Mouse (Mus musculus) erythroblast, adult 5-6 weeks (primary cell): ENCODE measurements around the gene Stkld1. TPM values are rescaled to one million over a fixed set of nuclear protein-coding genes. Genes with fewer than 3 reads are reported as not detected.
"Not testable (repeated sequence)": the region's sequence is repeated elsewhere in the genome, so short reads cannot be mapped to it uniquely, and the experiment has no call there.

Experiments
- ATAC-seq: replicated peaks from 2 replicates; pipeline ENCODE4 v1.8.0; 2016; ENCODE audit warnings: moderate number of reproducible peaks, mild to moderate bottlenecking, moderate TSS enrichment, inconsistent platforms; ENCODE audit not compliant: poor library complexity, low FRiP score, severe bottlenecking
- total RNA-seq, 2 experiments: library from RNA; stranded (forward) in 1 of 2; stranded (reverse) in 1 of 2; fragments of 150-400 nt in 1 of 2; fragments of 200-764, 138-1000 nt in 1 of 2; gene quantifications; 2 replicates each; pipeline versions ENCODE4 v1.2.3 to v1.2.4; 2015 to 2017; ENCODE audit warnings: low replicate concordance in 2 of 2

Gene Stkld1
- not detected in 2 replicates for total RNA-seq (2015; ENCODE audit: low replicate concordance)
- total RNA-seq (2017; ENCODE audit: low replicate concordance) = not detected in 2 replicates

DNA sequence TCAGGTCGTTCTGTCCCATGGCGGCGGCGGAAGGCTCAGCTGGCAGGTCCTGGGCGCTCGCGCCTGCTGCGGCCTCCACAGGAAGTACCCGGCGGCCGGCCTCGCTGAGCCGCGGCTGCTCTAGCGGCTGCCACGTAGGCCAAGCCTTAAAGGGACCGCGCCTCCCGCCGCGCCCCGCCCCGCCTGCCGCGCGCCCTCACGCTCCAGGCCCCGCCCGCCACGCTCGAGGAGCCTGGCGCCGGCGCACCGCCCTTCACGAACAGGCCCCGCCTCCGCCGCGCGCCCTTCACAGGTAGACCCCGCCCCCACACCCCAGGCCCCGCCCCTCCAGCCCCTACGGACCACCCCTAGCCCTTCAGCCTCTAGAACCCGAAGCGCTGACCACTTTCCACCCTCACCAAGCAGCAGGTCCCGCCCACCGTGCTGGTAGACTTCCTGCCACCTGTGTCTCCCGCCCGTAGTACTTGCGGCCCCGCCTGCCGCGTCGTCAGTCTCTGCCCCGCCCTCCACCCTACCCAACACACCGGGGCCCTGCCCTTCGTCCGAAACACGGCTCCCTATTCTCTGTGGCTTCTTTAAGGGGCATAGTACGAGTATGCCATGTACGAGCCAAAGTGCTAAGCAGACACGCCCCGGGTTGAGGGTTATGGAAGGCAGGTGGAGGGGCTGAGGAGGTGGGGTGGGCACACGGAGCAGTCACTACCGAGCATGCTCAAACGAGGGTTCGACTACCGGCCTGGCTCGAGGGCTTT lies at the start of gene Stkld1, which contains the start of gene Surf4:
Gene Stkld1 (plus strand): TSS at position 744 of the 752 bp plus-strand sequence.
Gene Surf4 (minus strand): TSS at position 625 of the 752 bp plus-strand sequence.
- peak; percentile 87 for ATAC-seq

DNA sequence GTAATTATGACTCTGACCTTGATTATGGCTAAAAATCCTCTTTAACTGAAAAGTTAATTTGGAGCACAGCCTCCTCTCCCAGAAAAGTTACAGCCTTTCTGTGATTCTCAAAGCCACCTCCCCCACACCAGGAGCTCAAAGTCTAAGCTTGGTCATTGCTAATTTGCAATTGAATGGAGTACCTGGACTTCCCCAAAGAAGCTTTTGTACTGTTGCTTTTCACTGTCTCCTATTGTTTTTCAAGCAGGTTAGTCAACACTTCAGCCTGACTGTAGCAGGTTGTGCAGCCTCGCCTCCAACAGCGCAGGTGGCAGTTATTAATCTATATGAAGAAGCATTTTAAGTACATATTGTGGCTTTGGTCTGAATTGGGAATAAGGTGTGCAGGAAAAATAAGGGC lies 48.3 kb upstream of the Stkld1 start:
- ATAC-seq = not testable (repeated sequence)

DNA sequence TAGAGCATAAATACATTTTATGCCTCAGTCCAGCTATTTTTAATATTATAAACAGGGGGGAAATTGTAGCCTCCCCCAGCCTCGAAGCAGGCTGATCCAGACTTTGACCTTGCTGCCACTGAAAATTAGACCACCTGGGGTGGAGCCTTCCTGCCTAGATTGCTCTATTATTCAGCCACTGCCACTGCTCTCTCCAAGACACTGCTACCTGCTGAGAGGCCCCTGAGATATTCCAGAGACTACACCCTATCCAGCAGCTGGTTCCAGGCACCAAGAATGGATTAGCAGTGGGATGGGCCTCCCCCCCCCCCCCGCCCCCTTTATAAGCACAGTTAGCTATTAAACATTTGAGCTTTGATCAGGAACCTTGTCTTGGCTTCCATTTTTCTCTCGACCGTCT lies 47.7 kb upstream of the Stkld1 start:
- not testable (repeated sequence) for ATAC-seq

DNA sequence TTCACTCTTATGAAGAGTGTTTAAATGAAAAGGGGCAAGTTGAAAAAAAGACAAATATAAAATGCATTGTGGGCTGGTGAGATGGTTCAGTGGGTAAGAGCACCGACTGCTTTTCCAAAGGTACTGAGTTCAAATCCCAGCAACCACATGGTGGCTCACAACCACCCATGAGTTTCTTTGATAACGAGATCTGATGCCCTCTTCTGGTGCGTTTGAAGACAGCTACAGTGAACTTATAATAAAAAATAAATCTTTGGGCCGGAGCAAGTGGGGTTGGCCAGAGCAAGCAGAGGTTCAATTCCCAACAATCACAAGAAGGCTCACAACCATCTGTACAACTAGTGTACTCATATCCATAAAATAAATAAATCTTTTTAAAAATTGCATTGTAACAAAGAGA lies 37.9 kb upstream of the Stkld1 start:
- no peak for ATAC-seq

DNA sequence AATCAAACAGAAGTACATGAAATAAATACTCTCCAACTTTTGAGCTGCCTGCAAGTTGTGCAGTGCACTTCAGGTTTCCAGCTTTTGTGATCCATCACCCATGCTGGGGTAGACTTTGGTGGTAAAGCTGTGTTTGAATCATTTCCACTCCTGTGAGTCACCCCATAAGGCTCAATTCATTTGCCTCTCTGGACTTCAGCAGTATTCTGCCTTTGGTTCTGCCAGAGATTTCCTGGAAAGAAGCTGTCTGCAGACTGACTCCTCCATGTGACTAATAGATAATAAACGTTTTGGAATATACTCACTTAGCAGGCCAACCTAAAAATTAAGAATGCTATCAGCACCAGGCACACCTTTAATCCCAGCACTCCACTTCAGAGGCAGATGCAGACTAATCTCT lies 33.1 kb upstream of the Stkld1 start:
- no peak for ATAC-seq

DNA sequence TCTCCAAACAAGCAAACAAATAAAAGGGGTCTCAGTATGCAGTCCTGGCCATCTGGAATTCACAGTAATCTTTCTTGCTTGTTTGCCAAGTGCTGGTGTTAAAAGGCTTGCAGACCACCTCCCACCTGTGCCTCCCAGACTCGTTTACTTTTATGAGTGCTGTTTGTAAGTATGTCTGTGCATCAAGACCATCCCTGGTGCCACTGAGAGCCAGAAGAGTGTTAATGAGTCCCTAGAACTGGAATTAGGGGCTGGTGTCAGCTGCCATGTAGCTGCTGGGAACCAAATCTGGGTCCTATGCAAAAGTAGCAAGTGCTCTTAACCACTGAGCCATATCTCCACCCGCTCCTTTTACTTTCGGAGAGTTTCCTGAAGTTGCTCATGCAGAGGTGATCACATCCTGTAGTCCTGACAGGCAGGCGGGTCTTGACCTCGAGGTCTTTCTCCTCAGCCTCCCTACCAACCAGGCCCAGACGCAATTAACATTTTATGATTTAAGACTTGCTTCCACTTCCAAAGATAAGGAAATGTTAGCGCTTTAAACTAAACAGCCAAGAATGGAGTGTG lies 31.9 kb upstream of the Stkld1 start:
- ATAC-seq = no peak

DNA sequence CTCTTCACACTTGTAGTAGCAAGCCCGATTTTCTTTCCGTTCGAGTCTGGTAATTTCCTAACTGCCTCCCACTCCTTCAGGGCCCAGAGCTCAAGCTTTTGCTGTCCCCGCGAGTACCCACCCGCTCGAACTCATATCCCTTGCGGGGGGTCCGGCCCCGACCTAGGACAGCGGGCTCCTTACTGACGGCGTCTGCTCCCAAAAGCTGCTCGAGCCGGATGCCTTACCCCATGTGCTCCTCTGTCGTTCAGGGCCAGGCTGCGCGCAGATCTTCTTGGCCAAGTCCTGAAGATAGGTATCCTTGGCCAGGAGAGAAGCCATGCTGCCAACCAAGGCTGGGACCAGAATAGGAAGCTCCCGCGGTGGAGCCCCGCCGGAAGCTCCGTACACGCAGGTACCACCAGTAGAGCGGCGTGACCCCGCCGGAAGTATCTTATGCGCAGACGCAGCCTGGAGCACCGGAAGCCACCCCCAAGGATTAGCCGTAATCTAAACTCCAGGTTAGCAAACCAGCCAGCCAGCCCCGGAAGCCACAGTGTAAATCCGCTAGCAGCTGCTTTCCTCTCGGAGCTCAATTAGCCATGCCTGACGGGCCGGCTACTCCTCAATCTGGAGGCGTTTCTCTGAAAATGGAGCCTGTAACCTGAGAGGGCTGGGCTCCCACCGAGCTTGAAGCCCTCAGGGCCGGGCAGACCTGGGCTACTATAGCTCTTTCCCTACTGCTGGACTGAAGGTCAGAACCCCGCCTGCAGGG lies 31.2 kb upstream of the Stkld1 start, which contains the start of gene Surf6:
Gene Surf6 (minus strand): TSS at position 413 of the 754 bp plus-strand sequence.
- peak; percentile 91 for ATAC-seq

DNA sequence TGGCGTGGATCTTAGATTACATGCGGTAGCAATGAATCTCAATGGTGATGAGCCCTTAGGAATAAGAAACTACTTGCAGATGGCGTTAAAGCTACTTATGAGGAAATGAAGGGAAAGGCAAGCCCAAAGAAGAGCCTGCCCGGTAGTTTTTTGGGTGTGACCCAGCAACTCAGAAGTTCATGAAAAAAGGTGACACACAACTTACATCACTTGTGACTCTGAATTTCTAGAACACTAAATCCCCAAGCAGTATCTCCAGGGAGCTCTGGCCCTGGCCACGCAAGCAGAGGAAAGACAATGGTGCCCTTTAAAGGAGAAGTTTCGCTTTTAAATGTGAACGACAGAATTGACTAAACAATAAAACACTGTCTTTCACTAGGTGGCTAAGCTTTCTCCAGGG lies 30.5 kb upstream of the Stkld1 start:
- no peak for ATAC-seq

DNA sequence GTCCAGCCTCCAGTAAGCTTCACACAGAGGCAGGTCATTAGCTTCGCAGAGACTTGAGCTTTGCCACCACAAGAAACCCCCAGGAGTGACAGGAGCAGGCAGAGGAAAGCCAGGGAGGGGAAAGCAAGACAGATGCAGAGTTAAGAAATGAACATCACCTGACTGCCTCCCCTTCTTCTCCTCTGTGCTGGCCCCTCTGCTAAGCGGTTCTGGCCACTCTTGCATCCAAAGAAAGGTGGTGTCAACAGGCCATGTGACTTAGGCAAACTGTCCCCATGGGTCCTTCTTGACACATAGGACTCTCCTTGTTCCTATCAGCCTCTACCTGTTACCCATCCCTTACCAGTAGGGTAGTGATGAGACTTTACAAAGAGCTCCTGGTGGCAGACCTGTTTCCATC lies 27.9 kb upstream of the Stkld1 start:
- ATAC-seq = no peak

DNA sequence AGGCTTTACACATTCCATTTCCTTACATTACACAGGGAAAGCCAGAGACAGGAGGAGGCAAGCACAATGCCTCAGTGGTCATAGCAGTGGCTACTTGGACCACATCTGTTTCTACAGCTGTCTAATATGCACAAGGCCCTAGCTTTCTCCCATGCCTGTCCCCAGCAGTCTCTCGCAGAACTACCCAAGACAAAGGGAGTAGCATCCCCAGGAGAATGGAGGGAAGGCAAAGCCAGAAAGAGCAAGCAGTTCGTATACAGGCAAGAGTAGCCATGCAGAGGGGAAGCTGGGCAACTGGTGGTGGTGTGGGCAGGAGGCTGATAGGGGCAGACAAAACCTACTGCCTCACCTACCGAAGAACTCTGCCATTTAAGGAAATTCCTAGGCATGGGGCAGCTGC lies 27.4 kb upstream of the Stkld1 start:
- no peak for ATAC-seq

DNA sequence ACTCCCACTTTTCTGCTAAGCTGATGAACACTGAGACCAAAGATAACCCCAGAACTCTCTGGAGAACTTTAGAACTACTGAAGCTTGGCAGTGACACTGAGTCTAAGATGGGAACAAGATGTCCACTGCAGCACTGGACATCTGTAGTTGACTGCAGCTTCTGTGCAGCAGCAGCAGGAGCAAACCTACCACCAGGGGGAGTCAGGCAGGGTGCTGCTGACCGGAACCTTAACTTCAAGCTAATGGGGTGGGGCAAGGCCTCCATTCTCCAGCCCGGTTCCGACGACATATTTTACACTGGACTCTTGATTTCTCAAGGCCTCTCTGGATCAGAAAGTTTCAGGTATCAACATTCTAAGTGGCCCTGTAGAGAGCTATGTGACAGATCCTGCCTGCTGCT lies 26.7 kb upstream of the Stkld1 start:
- no peak for ATAC-seq

DNA sequence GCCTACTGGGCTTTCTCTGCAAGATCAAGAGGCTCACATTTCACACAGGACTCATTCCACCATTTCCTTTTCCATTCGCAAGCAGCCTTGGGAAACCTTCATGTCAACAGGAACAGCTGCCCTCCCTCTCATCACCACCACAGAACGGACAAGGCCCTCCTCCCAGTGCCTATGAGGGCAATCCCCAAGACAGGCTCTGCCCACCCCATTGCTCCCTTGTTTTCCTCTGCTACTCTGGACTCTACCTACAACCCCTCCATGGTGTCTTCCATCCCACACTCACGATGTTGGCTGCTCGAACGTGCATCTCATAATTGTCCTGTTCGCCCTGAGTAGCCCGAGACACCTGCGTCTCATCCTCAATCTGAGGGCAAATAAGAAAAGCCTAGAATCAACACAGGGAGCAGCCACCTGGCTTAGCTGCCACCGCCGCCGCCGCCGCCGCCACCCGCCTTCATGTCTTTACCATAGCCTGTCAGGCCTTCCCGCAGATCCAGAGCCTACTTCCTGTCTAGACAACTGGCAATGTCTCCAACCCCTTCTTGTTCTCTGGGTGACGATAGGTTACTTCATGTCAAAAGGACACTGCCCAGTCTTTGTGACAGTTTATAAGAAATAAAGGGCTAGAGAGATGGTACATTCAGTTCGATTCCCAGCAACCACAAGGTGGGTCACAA lies 25.0 kb upstream of the Stkld1 start:
- no peak for ATAC-seq

DNA sequence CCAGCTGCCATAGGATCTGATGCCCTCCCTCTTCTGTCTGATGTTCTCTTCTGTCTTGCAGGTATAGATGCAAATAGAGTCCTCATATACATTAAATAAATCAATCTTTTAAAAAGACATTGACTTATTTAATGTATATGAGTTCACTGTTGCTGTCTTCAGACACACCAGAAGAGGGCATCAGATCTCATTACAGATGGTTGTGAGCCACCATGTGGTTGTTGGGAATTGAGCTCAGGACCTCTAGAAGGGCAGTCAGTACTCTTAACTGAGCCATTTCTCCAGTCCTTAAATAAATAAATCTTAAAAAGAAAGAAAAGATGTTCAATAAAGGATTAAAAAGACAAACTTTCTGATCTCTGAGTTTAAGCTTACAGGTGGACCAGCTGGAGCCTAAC lies 24.5 kb upstream of the Stkld1 start:
- no peak for ATAC-seq

DNA sequence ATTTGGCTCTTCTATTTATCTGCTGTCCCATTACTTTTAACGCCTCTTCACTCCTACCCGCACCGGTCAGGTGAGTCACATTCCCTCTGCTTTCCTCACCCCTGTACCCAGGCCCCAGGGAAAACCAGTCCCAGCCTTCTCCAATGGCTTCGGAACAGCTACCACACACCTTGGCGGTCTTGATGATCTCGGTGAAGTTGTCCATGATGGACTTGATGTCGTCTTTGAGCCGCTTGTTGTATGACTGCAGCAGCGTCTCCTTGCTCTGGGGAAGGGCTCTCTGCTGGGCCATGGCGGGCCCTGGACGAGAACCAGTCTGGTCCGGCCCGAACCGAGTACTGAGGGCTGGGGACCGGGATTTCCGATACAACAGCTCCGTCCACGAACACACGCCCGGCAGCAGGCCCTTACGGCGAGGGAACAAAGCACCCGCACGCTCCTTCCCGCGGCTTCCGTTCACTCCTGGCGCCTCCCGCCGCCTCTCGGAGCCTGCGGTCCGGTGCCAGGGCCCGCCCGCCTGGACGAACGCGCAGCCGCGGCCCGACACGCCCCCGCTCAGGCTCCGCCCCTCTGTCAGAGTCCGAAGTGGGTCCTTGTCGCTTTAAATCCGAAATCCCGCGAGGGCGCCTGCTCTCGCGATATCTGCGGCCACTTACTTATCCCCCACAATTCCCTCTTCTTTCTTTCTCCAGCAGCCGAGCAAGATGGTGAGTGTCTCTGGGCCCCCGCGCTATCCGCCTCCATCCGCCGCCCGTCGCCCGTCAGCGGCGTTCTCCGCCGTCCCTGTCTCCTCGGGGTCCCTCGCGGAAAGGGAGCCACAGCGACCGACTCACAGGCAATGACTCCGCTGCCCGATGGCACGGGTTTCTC lies 23.5 kb upstream of the Stkld1 start, which contains the start of the genes Med22 and Rpl7a:
Gene Med22 (minus strand): TSS at position 554 of the 870 bp plus-strand sequence.
Gene Rpl7a (plus strand): TSS at position 641 of the 870 bp plus-strand sequence.
- peak; percentile 86 for ATAC-seq

DNA sequence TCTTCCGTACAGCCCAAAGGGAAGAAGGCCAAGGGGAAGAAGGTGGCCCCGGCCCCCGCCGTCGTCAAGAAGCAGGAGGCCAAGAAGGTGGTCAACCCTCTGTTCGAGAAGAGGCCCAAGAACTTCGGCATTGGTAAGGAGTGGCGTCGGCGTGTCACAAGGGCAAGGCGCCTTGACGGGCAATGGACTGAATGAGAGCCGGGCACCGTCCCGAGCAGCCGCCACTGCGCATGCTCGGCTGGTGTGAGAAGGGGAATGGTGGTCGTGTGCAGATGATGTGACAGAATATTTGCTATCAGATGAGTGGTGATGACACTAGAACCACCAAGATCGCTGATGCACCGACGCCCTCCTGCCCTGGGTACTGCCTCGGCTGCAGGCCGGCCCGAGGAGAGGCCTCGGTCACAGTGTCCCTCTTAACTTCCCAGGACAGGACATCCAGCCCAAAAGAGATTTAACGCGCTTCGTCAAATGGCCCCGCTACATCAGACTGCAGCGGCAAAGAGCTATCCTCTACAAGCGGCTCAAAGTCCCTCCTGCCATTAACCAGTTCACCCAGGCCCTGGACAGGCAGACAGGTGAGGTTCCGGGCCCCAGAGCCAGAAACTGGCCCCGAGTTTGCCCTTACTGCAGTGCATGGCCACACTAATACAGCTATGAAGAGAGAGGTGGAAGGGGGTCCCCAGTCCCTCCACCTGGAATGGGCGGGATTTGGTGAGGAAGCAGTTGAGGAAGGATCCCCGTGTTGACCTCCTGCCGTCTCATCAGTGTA lies 22.7 kb upstream of the Stkld1 start:
- peak; percentile 47 for ATAC-seq

DNA sequence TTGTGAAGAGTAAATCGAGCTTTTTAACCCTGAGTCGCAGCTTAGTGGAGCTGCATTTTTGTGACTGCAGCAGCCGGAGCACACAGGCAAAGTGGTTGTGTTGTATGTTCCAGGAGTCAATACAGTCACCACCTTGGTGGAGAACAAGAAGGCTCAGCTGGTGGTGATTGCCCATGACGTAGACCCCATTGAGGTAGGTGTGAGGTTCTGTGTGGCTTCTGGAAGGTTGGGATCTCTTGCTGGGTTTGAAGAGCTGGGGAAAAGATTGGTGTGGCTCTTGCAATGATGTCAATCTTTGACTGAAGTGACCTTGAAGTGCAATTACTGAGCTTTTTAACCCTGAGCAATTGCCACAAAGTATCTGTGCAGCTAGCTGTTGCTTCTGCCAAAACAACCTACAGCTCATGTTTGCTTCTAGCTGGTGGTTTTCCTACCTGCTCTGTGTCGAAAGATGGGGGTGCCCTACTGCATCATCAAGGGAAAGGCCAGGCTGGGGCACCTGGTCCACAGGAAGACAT lies 21.5 kb upstream of the Stkld1 start:
- no peak for ATAC-seq

DNA sequence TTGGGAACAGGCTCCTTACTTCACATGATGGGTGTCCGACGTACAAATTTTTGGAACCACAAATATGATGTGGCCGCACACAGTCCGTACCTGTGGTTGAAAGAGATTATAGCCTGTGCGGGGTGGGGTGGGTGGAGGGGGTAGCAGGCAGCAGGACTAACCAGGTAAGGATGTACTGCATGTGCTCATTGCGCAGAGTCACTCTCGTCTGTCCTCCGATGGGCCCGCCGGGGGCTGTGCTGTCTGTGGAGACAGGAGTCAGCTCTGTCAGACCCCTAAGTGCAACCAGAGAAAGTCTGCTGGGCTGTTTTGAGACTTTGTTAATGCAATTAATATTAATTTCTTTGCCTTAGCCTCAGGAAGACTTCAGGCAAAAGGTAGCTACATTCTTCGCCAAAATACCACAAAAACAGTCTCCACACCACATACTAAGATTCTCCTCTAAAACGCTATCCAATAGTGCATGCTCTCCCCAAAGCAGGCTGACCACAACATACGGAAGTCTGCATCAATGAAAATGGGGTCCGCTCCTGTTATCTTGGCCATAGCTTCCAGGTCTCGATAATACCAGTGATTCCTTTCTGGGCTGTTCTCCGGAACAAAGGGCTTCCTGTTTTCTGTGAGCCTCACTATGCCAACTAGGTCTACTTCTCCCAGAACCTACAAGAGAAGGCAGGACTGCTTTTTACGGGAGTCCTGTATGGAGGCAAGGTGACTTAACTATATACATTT lies 20.3 kb upstream of the Stkld1 start:
- ATAC-seq = no peak
